Mouse (Mus musculus): Measurements from ENCODE around the gene Gm12830.
A peak's percentile ranks its signal among the peaks of the same experiment; 100 is the strongest.

Gm12830 gene

DNA sequence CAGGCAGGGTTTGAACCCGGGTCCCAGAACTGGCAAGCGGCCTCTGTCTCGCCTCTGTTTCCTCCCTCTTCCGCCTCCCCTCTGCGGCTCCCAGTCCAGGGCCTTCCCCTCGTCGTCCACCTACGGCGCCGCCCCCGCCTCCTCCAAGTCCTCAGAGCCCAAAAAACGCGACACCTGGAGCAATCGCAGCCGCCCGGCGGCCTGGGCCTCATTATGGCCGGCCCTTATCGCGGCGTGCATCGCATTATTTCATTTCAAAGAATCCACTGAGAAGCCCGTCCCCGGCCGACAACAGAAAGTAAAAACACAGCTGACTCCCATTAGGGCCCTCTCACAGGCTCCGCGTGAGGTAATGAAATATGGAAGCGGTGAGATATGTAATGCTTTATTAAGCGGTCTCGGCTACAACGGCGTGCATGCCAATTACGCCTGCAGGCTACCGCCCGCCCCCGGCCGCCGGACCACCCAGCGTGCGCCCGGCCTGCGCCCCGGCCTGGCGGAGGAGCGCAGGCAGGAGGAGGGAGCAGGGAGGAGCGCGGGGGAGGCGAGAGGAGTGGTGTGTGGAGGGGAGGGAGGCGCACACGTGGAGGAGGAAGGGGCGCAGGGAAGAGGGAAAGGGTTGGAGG lies at the start of gene Gm12830:
TSS of gene Gm12830 (plus strand) at position 156 of the 626 bp plus-strand sequence.
- DNase-seq (ENCODE audit: low spot score) = no peak

GRCm38 (mm10) chr4:114773316-114773715 lies 48.2 kb upstream of the Gm12830 start:
- no peak for DNase-seq (ENCODE audit: low spot score)

DNA sequence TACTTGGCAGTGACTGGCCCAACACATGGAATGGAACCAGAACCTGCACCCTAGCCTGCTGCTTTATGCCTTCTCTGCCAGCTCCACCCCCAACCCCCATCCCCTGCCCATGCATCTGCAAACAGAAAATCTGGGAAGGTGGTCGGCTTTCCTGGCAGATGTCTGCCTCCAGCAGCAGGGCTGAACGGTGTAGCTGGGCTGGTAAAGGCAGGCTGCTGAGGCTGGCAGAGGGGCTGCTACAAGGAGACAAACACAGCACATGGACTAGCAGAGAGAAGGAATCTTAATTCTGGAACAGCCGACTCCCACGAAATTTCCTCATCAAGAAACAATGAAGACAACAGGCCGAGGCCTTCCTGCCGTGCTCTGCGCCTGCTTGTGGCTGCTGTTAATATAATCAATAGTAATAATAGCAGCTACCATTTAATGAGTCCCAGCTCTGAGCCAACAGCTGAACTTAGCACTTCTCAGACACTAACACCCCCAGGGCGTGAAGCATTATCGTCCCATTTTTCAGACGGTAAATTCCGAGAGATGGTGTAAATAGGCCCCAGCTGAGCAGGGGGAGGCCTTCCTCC lies 43.8 kb upstream of the Gm12830 start:
- DNase-seq (ENCODE audit: low spot score) = no peak

DNA sequence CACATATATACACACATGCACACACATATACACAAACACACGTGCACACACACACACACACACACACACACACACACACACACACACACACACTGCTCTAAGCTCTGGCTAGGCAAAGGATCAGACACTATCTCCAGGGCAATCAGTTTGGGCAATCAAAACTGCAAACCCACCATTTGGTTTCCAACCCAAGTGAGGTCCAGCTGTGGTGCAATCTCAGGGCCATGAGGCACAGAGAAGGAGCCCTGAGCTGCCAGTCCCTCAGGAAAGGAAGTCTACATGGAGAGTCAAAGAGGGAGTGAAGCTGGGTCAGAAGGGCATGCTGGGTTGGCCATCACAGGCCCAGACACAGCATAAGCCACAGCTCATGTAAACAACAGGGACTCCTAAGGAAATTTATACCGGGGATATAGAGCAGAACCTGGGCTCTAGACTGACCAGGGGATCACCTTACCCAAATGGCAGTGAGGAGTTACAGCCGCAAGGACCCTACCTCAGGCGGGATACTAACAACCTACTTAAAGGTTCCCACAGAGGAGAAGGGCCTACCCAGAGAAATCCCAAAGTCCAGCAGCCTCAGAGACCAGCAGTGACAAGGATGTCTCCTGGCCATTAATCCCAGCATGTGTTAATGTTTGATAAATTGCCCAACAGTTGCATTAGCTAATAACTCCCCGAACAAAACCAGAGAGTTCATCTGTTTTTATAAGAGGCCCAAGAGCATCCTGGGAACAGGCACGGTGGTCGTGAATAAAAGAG lies 42.6 kb upstream of the Gm12830 start:
- DNase-seq (ENCODE audit: low spot score) = no peak

GRCm38 (mm10) chr4:114779475-114779757 lies 42.1 kb upstream of the Gm12830 start:
- DNase-seq (ENCODE audit: low spot score) = no peak

DNA sequence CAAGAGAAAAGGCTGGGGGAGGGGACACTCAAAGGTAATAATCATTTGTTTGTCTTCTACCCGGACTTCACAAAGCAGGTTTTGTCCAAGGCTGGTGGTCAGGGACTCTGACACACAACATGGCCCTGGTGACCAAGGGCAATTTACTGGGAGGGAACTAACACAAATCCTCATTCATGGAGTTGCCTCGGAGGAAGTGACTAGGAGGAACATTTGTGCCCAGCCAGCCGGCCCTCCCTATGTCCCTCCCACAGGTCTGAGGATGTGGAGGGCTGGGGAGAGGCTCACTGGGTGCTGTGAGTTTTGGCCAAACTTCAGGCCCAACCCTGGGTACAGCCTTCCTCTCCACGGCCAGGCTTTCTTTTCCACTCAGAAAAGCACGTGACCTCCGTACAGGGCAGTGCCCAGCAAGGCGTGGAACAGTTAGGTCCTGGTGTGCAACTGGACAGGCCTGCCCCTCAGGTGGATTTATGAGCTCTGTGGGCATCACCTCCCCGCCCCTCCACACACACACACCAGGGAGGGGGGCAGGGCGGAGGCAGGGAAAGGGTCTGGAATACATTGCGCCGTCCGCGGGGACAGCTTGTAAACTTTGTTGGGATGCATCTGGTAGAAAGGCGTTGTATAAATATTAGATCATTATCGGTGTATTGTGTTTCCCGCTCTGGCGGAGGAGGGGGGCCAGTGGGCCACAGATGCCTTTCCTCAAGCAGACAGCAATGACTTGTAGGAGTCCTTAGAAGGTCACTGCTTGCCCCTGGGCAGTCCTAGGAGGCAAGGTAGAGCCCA lies 41.6 kb upstream of the Gm12830 start:
- DNase-seq (ENCODE audit: low spot score) = no peak

DNA sequence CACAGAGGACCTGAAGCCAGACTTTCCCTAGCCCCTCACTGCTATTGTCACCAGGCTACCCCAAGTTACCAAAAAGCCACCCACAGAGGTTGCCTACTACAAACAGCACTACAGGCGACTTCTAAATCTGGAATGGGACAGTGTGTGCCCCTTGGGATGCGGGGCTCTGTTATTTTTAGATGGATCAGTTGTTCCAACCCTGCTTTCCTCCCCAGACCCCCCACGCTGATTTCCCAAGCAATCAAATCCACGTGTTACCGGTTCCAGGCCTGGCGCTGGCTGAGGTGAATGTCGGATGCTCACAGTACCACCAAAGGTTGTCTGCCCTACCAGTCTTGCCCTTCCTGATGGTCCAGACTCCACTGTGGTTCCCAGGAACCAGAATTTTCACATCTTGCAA lies 38.7 kb upstream of the Gm12830 start:
- no peak for DNase-seq (ENCODE audit: low spot score)

GRCm38 (mm10) chr4:114784735-114785134 lies 36.8 kb upstream of the Gm12830 start:
- DNase-seq (ENCODE audit: low spot score) = no peak

DNA sequence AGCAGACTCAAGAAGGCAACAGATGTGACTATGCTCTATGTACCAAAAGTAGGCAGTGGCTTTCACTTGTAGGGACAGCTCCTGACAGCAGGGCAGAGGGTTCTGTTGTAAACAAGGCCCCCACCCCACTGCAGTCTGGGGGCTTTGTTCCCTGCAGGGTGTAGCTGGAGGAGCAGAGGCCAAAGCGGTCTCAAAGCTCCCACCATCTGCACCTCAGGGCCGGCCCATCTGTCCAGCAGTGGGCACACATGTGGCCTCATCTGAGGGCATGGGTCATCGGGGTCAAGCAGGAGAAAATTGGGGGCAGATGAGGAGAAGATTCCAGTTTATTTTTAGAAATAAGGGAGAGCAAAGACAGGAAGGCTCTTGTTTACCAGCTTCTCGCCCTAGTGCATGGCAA lies 32.7 kb upstream of the Gm12830 start:
- DNase-seq (ENCODE audit: low spot score) = no peak

- DNase-seq (ENCODE audit: low spot score) = no peak
Observed at GRCm38 (mm10) chr4:114791650-114792049, 29.9 kb upstream of the Gm12830 start.

DNA sequence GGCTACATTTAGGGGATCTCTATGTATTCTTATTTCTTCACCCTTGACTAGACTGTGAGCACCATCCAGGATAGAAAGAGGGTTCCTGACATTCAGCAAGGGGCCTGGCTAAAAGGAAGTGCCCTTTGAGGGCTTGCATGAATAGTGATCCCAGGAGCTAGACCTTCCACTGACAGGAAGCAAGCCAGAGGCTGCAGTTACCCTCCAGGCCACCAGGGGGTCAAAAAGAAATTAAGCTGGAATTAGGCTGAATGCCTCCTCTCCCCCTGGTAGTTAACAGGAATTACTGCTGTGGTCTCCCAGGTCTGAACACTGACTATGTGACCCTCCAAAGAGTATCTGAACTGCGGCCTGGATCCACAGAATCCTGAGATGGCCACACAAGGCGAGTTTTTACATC lies 27.7 kb upstream of the Gm12830 start:
- DNase-seq (ENCODE audit: low spot score) = no peak

GRCm38 (mm10) chr4:114797254-114797914 lies 24.1 kb upstream of the Gm12830 start:
- no peak for DNase-seq (ENCODE audit: low spot score)

GRCm38 (mm10) chr4:114798041-114798624 lies 23.4 kb upstream of the Gm12830 start:
- DNase-seq (ENCODE audit: low spot score) = no peak

GRCm38 (mm10) chr4:114804096-114804495 lies 17.4 kb upstream of the Gm12830 start:
- DNase-seq (ENCODE audit: low spot score) = no peak

GRCm38 (mm10) chr4:114818963-114819702 lies 2.4 kb upstream of the Gm12830 start:
- peak; percentile 14 for DNase-seq (ENCODE audit: low spot score)

GRCm38 (mm10) chr4:114834770-114835581 lies 13.5 kb downstream of the Gm12830 start:
- no peak for DNase-seq (ENCODE audit: low spot score)

- no peak for DNase-seq (ENCODE audit: low spot score)
Observed at GRCm38 (mm10) chr4:114841336-114841920, 19.9 kb downstream of the Gm12830 start.

- DNase-seq (ENCODE audit: low spot score) = no peak
Observed at GRCm38 (mm10) chr4:114842376-114842960, 20.9 kb downstream of the Gm12830 start.

DNA sequence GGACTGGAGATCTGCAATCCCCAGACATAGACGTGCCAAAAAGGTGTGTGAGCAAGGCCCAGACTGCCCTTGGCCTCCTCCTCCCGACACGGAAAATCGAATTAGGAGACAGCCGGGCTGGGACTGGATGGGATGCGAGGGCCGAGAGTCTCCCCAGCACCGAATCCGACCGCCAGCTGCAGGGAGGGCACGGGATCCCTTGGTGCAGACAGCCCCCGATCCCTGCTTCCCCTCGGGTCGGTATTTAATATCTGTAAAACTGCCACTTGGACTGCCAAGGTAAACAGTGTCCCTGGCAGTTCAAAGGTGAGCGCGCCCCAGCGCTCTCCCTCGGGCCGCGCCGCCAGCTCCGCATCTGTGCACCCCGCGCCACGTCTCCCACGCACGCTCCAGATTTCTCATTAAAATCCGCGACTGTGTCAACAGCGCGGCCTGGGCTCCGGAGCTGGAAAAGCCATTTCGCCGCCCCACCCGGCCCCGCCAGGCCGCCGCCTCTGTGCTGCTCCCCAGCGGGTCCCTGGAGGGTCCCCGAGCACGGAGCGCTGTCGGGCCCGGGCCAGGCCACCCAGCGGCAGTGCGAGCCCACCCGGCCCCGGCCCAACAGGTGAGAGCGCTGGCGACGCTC lies 21.7 kb downstream of the Gm12830 start:
- DNase-seq (ENCODE audit: low spot score) = no peak
